Mouse (Mus musculus): Measurements from ENCODE around the gene Cmtm5.
"Not testable (repeated sequence)": the region's sequence is repeated elsewhere in the genome, so short reads cannot be mapped to it uniquely, and the experiment has no call there.

The Cmtm5 gene

DNA sequence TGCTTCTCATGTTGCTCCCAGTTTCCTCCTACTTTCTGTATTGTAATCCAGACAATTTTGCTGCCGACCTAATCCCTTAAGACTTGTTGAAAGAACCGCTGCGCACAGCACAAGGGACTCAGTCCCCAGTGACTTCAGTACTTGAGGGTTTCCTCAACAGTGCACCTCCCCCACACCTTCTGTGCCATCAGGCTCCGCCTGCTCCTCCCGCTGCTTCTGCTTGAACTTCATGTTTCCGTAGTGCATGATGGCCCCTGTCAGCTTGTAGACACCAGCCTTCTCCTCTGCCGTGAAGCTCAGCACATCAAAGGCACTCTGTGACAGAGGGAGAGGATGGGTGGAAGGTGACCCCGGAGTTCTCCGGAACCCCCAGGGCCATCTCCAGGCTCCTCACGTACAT, 24.7 kb downstream of the Cmtm5 start:
- H3K36me3 ChIP-seq (ENCODE audit: control insufficient read depth, insufficient read depth, low read length, poor library complexity, severe bottlenecking): no peaks in the 10 kb centered on the region
- no peak for DNase-seq (ENCODE audit: low read depth, low spot score)
- H3K27me3 ChIP-seq (ENCODE audit: control insufficient read depth, insufficient read depth, low read length, poor library complexity, severe bottlenecking): no peaks in the 10 kb centered on the region

DNA sequence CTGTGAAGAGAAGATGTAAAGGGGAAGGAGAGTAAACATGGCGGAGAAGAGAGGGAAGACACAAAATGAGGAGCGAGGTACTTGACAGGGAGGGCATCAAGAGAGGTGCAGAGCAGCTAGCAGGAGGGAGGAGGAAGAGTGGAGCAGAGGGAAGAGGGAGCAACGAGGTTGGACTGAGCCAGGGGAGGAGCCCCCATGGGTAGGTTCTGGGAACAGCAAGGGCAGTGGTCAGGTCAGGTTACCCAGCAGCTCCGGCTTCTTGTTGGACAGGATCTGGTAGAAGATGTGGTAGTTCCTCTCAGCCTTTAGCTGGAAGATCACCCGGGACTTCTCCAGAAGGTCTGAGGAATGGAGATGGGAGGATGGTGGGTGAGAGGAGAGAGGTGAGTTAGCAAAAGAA, 25.4 kb downstream of the Cmtm5 start:
- H3K27me3 ChIP-seq (ENCODE audit: control insufficient read depth, insufficient read depth, low read length, poor library complexity, severe bottlenecking): no peaks in the 10 kb centered on the region
- H3K36me3 ChIP-seq (ENCODE audit: control insufficient read depth, insufficient read depth, low read length, poor library complexity, severe bottlenecking): no peaks in the 10 kb centered on the region
- DNase-seq (ENCODE audit: low read depth, low spot score): no peak

DNA sequence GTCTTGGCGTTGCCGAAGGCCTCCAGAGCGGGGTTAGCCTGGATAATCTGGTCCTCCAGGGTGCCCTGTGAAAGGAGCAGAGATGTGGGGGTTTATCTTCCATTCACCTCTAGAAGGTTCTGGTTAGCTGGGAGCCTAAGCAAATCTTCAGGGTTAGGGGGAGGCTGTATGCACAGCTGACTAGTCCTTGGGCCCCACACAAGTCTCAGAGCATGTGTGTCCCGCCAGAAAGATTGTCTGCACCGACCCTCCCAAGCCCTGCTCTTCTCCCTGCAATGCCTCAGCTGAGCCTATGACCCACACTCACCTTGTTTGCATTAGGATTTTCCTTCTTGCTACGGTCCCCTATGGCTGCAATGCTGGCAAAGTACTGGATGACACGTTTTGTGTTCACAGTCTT, 26.7 kb downstream of the Cmtm5 start:
- Histone ChIP-seq H3K36me3 (ENCODE audit: control insufficient read depth, insufficient read depth, low read length, poor library complexity, severe bottlenecking) (no peaks in the 10 kb centered on the region), H3K27me3 (ENCODE audit: control insufficient read depth, insufficient read depth, low read length, poor library complexity, severe bottlenecking) (no peaks in the 10 kb centered on the region)
- DNase-seq (ENCODE audit: low read depth, low spot score): no peak

DNA sequence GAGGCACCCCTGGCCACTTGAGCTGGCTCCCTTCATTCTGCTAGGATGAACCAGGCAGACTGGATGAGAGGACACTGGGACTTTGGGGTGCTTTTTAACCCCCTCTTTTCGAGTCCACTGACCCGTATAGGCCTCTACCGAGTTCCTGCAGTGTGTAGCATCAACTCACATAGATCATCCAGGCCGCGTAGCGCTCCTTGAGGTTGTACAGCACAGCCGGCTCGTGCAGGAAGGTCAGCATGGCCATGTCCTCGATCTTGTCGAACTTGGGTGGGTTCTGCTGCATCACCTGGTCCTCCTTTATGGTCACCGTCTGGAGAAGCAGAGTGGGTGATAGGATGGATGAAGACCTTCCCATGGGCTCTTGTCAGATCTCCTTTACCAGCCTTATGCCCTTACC, 27.7 kb downstream of the Cmtm5 start:
- no peak for DNase-seq (ENCODE audit: low read depth, low spot score)
- H3K36me3 ChIP-seq (ENCODE audit: control insufficient read depth, insufficient read depth, low read length, poor library complexity, severe bottlenecking): no peaks in the 10 kb centered on the region
- H3K27me3 ChIP-seq (ENCODE audit: control insufficient read depth, insufficient read depth, low read length, poor library complexity, severe bottlenecking): no peaks in the 10 kb centered on the region

DNA sequence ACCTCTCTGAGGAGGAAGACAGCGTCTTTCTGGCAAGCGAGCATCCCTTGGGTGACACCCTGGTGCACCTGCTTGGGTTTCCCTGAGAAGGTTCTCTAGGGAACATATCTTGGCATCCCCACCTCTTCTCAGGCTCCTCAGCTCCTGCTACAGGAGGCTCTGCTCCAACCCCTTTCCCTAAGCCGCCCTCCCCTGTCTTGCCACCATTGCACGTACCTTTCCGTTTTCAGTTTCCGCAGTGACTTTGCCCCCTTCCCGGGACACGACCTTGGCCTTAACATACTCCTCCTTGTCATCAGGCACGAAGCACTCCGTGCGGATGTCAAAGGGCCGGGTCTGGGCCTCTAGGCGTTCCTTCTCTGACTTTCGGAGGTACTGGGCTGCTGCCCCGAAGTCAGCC, 29.0 kb downstream of the Cmtm5 start:
- Histone ChIP-seq H3K36me3 (ENCODE audit: control insufficient read depth, insufficient read depth, low read length, poor library complexity, severe bottlenecking) (no peaks in the 10 kb centered on the region), H3K27me3 (ENCODE audit: control insufficient read depth, insufficient read depth, low read length, poor library complexity, severe bottlenecking) (no peaks in the 10 kb centered on the region)
- DNase-seq (ENCODE audit: low read depth, low spot score): no peak

DNA sequence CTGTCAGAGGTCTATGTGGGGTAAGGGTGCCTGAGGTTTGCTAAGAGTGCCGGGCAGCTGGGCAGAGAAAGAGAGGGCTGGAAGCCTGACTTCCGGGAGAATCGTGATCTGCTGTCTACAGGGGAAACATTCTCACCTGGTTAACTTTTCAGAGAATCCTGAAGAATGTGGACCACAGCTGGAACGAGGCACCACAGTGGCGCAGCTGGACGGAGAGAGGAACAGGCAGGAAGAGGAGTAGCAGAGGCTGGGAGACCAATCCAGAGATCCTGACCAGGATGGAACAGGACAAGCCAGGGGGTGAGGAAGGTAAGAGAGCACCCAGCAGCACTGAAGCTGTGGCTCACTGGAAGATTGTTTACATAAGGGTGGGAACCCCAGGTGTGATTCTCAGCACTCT, 29.6 kb downstream of the Cmtm5 start:
- no peaks in the 10 kb centered on the region for H3K36me3 ChIP-seq (ENCODE audit: control insufficient read depth, insufficient read depth, low read length, poor library complexity, severe bottlenecking)
- DNase-seq (ENCODE audit: low read depth, low spot score): no peak
- no peaks in the 10 kb centered on the region for H3K27me3 ChIP-seq (ENCODE audit: control insufficient read depth, insufficient read depth, low read length, poor library complexity, severe bottlenecking)

DNA sequence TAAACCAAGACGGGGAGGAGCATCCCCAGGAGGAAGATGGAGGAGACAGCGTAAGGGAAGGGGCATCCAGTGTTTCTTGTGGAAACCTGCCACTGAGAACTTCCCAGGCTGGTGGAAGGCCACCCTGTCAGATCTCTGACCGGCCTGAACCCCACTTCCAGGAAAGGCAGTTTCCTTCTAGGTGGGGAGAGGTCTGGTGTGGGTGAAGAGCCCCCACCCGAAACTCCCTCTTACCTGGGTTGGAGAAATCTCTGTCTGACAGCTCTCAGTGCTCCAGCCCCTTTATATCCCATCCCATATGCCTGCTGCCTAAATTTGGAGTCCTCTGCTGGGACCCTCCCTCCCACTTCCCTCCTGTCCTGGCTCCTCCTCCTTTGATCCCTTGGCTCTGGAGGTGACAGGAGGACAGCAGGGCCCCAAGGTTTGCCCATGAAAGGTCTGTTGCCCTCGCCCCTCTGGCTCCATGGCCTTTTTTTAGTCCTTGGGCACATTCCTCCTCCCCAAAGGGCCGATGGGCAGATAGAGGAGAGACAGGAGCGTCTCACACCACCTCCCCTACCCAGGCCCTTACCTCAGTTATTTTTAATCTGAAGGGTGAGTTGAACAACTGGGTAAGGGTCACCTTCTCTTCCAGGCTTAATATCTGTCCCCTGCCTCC, 30.4 kb downstream of the Cmtm5 start, which contains the start of gene Myh6:
Gene Myh6, minus strand, starts transcription at position 608 of the 658 bp plus-strand sequence.
- no peak for DNase-seq (ENCODE audit: low read depth, low spot score)
- Histone ChIP-seq H3K36me3 (ENCODE audit: control insufficient read depth, insufficient read depth, low read length, poor library complexity, severe bottlenecking) (no peaks in the 10 kb centered on the region), H3K27me3 (ENCODE audit: control insufficient read depth, insufficient read depth, low read length, poor library complexity, severe bottlenecking) (no peaks in the 10 kb centered on the region)

DNA sequence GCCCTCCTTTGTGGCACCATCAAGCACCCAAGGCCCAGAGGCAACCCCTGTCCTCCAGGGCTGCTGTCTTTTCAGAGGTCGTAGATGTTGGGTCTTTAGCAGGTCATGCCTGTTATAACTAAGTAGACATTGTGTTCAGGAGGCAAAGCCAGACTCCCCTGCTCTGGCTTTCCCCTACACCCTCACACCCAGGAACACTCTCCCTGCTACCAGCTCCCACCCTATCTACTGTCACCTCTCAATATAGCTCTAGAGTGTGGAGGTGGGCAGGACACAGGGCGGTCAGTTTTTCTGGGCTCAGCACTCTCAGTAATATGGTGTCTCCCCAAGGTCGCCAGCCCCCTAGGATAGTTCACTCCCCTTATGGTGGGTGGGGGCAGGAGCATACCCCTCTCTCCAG, 31.8 kb downstream of the Cmtm5 start:
- no peak for DNase-seq (ENCODE audit: low read depth, low spot score)
- Histone ChIP-seq H3K27me3 (ENCODE audit: control insufficient read depth, insufficient read depth, low read length, poor library complexity, severe bottlenecking) (no peaks in the 10 kb centered on the region), H3K36me3 (ENCODE audit: control insufficient read depth, insufficient read depth, low read length, poor library complexity, severe bottlenecking) (no peaks in the 10 kb centered on the region)

DNA sequence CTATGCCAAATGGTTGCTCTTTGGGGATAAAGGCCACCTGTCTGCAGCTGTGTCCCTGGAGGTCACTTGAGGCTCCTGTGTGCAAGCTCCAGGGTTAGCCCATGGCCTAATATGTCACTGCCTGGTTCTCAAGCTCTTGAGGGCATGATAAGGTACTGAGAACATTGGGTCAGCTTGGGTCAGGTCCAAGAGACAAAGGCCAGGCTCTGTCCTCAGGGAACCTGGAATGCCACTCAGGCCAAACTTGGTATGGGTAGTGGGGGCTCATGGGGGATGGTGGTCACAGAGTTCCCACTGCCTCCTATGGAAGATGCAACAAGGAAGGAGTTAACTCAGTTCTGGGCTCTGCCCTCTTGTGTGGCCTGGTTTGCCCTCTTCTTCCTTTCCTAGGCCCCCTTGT, 32.3 kb downstream of the Cmtm5 start:
- Histone ChIP-seq H3K36me3 (ENCODE audit: control insufficient read depth, insufficient read depth, low read length, poor library complexity, severe bottlenecking) (no peaks in the 10 kb centered on the region), H3K27me3 (ENCODE audit: control insufficient read depth, insufficient read depth, low read length, poor library complexity, severe bottlenecking) (no peaks in the 10 kb centered on the region)
- no peak for DNase-seq (ENCODE audit: low read depth, low spot score)

DNA sequence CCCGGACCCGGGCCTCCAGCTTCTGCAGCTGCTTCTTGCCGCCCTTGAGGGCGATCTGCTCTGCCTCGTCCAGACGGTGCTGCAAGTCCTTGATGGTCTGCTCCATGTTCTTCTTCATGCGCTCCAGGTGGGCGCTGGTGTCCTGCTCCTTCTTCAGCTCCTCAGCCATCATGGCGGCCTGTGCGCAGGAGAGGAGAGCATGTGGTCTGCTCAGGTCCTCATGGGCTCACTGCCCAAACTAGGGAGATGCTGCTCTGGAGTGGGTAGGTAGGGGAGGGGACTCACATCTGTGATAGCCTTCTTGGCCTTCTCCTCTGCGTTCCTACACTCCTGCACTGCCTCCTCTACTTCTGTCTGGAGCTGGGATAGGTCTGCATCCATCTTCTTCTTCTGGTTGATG, 36.7 kb downstream of the Cmtm5 start:
- not testable (repeated sequence) for H3K27me3 ChIP-seq (ENCODE audit: control insufficient read depth, insufficient read depth, low read length, poor library complexity, severe bottlenecking); H3K36me3 ChIP-seq (ENCODE audit: control insufficient read depth, insufficient read depth, low read length, poor library complexity, severe bottlenecking); DNase-seq (ENCODE audit: low read depth, low spot score)

DNA sequence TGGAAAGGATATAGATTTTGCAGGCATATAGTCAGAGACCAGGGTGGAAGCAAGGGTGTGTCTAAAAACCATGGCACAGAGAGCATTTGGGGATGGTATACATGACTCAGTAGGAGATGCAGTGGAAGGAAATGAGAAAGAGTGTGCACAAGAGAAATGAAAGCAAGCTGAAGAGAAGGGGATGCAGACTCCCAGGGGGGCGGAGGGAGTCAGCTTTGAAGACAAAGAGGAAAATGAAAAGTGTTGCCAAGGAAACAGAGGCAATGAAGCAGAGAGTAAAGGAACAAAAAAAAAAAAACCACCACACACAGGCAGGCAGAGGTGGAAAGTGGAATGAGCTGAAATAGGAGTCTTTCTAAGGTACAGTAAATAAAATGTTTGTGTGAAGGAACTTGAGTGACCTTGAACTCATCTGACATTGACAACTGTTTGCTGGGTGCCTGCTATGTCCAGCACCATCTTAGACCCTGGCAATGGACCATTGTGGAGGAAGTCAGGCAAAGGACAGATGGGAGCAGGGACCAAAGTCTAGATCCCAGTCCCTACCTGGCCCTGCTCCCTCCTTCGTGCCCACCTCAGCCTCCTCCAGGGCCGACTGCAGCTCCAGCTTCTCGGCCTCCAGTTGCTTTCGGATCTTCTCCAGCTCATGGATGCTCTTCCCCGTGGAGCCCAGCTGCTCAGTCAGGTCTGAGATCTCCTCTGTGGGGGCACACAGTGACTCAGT, 38.2 kb downstream of the Cmtm5 start:
- no peaks in the 10 kb centered on the region for H3K36me3 ChIP-seq (ENCODE audit: control insufficient read depth, insufficient read depth, low read length, poor library complexity, severe bottlenecking)
- H3K27me3 ChIP-seq (ENCODE audit: control insufficient read depth, insufficient read depth, low read length, poor library complexity, severe bottlenecking): no peaks in the 10 kb centered on the region
- DNase-seq (ENCODE audit: low read depth, low spot score): no peak

DNA sequence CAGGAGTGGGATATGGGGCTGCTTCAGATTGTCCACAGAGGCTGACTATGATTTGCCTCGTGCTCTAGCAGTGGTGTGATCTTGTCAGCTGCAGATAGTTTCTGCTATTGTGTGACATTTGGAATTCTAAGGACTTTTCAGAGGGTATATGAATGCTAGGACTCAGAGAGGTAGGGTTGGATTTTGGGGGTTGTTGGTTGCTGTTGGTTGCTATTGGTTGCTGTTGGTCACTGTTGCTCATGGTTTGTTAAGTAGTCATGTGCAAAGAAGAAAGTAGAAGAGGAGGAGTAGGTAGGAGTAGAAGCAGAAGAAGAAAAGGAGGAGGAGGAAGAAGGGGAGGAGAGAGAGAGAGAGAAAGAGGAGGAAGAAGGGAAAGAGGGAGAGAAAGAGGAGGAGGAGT, 40.6 kb downstream of the Cmtm5 start, which contains the start of gene Gm17428:
Gene Gm17428, plus strand, starts transcription at position 301 of the 400 bp plus-strand sequence.
- Histone ChIP-seq H3K27me3 (ENCODE audit: control insufficient read depth, insufficient read depth, low read length, poor library complexity, severe bottlenecking) (no peaks in the 10 kb centered on the region), H3K36me3 (ENCODE audit: control insufficient read depth, insufficient read depth, low read length, poor library complexity, severe bottlenecking) (no peaks in the 10 kb centered on the region)
- no peak for DNase-seq (ENCODE audit: low read depth, low spot score)

DNA sequence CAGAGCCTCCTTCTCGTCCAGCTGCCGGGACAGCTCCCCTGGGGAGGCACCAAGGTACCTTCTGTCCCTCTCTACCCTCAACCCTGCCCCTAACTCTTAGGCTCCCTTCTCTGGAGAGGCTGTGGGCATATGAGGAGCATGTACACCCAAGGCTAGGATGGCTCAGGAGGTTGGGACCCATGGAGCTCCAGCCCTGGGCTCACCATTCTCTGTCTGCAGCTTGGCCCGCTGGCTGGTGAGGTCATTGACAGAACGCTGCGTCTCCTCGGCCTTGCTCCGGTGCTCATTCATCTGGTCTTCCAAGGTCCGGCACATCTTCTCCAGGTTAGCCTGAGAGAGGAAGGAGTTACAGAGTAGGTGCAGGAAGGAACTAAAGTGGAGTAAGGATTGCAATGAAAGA, 42.6 kb downstream of the Cmtm5 start:
- H3K27me3 ChIP-seq (ENCODE audit: control insufficient read depth, insufficient read depth, low read length, poor library complexity, severe bottlenecking): no peaks in the 10 kb centered on the region
- H3K36me3 ChIP-seq (ENCODE audit: control insufficient read depth, insufficient read depth, low read length, poor library complexity, severe bottlenecking): no peaks in the 10 kb centered on the region
- DNase-seq (ENCODE audit: low read depth, low spot score): no peak

DNA sequence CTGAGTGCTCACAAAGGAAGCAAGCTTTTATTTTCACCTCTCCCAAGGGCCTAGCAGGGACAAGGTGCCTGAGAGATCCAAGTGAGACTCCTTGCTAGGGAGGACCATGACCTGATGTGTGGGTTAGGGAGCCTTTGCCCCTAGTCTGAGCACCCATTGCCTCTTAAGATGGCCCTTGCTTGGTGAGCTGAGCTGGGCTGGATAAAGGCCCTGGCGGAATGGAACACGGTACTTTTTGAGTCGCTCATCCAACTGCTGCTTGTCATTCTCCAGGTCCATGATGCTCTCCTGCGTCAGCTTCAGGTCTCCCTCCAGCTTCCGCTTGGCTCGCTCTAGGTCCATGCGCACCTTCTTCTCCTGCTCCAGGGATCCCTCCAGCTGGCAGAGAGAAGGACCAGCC, 45.9 kb downstream of the Cmtm5 start:
- Histone ChIP-seq H3K36me3 (ENCODE audit: control insufficient read depth, insufficient read depth, low read length, poor library complexity, severe bottlenecking) (no peaks in the 10 kb centered on the region), H3K27me3 (ENCODE audit: control insufficient read depth, insufficient read depth, low read length, poor library complexity, severe bottlenecking) (no peaks in the 10 kb centered on the region)
- no peak for DNase-seq (ENCODE audit: low read depth, low spot score)

DNA sequence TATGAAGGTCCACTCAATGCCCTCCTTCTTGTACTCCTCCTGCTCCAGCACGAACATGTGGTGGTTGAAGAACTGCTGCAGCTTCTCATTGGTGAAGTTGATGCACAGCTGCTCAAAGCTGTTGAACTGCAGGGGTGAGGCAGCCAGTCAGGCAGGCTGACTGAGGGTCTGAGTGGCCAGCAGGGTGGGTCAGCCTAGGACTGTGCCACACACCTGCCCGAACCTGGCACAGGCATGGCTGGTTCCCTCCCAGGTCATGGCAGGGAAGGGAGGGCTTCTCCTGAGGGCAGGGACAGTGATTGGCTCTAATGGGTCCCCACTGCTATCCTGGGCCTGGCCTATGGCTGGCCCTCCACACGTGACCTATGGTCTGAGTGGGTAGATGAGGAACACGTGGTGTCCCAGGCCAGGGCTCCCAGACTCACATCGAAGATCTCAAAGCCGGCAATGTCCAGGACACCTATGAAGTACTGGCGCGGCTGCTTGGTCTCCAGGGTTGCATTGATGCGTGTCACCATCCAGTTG, 52.4 kb downstream of the Cmtm5 start:
- H3K36me3 ChIP-seq (ENCODE audit: control insufficient read depth, insufficient read depth, low read length, poor library complexity, severe bottlenecking); H3K27me3 ChIP-seq (ENCODE audit: control insufficient read depth, insufficient read depth, low read length, poor library complexity, severe bottlenecking); DNase-seq (ENCODE audit: low read depth, low spot score): not testable (repeated sequence)
